Mouse (Mus musculus) kidney, adult 2 months (tissue): ENCODE data around the gene Cmtm6. TPM values are rescaled to one million over a fixed set of nuclear protein-coding genes. Genes with fewer than 3 reads are reported as not detected.

Experiments
- DNase-seq: peaks from one replicate; pipeline ENCODE4 v3.0.0; 2021
- H3K27ac ChIP-seq: fragments of 200-500 bp; 2 replicates; pipeline ENCODE4 v1.5.1; 2012; ENCODE audit warnings: low read depth, low read length, control low read depth, inconsistent platforms; ENCODE audit not compliant: insufficient read depth
- H3K27me3 ChIP-seq: fragments of 200-500 bp; replicated peaks from 2 replicates; pipeline ENCODE4 v1.6.1; 2012; ENCODE audit warnings: mild to moderate bottlenecking, moderate library complexity, low read length, inconsistent platforms; ENCODE audit not compliant: control insufficient read depth, insufficient read depth
- H3K36me3 ChIP-seq: fragments of 200-500 bp; 2 replicates; pipeline ENCODE4 v1.6.1; 2012; ENCODE audit warnings: mild to moderate bottlenecking, moderate library complexity, low read length, inconsistent platforms; ENCODE audit not compliant: control insufficient read depth, insufficient read depth
- H3K4me1 ChIP-seq: fragments of 200-500 bp; 2 replicates; pipeline ENCODE4 v1.6.1; 2011; ENCODE audit warnings: low read length; ENCODE audit not compliant: control insufficient read depth, insufficient read depth
- H3K4me3 ChIP-seq: fragments of 200-500 bp; 2 replicates; pipeline ENCODE4 v1.5.1; 2011; ENCODE audit warnings: mild to moderate bottlenecking, low read depth, low read length, control low read depth; ENCODE audit not compliant: insufficient read depth
- CTCF ChIP-seq: fragments of 200-500 bp; conservative IDR thresholded peaks from 2 replicates; pipeline ENCODE4 v1.5.1; 2011; ENCODE audit warnings: low read depth, mild to moderate bottlenecking, control low read depth, low read length, moderate library complexity, mixed read lengths; ENCODE audit not compliant: insufficient read depth, insufficient read length
- POLR2A ChIP-seq: fragments of 200-500 bp; IDR thresholded peaks from one replicate; pipeline ENCODE4 v1.6.1; 2011; ENCODE audit warnings: low read depth, low read length, control low read depth
- WGBS: fragments of 180-500 bp; shearing (Covaris S2); methylation state at CpG from one replicate; pipeline ENCODE4 v1.1.7; 2018; 5-methylcytosine and 5-hydroxymethylcytosine counted together
- polyA plus RNA-seq: library from polyadenylated mRNA; depleted of rRNA; stranded (reverse); fragments of >200 nt; gene quantifications from 2 replicates; pipeline ENCODE4 v1.2.3, GENCODE M21; 2012

The Cmtm6 gene
- polyA plus RNA-seq, 1 experiment = 70.5 TPM

DNA sequence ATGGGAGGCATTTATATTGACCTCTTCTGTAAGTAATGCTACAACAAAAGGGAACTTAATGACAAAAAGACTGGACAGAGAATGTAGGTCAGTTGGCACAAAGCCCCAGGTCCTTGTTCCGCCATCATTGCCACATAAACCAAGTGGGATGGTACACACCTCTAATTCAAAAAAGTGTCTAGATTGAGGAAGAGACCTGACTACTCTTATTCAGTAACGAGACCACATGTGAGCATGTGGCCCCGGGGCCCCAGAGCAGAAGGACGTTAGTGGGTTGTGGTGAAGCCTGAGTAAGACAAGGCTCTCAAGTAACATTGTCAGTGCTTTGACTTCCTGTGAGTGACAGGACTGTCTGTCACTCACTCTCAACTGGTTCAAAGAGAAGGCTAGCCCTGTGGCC is 39.3 kb downstream of the Cmtm6 start:
- Histone ChIP-seq H3K36me3 (no peaks in the 10 kb centered on the region), H3K4me3 (no peak overlapping the region), H3K27me3 (no peaks in the 10 kb centered on the region), H3K4me1 (no peaks in the 10 kb centered on the region), H3K27ac (no peak overlapping the region)
- TF ChIP-seq CTCF (no peak), POLR2A (no peak)
- 95% methylated on average over 4 of the region's 4 CpGs for WGBS
- DNase-seq = no peak

DNA sequence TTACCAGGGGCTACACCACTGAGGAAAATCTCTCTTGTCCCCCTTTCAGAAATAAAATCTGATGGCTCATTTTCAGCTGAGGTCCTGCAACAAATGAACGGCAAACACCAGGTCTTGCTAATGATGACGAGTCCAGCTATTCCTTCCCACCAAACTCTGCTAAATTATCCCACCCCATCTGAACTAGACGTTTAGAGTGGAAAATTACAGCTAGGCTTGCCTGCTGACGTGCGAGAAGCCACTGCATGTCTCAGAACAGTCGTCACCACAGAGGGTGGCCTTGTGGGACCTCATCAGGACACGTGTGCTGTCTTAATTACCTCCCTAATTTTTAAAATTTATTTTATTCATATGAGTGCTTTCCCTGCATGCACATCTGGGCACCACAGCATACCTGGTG is 40.6 kb downstream of the Cmtm6 start:
- 75% methylated on average over 7 of the region's 7 CpGs for WGBS
- no peaks in the 10 kb centered on the region for H3K36me3 ChIP-seq
- H3K4me1 ChIP-seq = no peaks in the 10 kb centered on the region
- no peaks in the 10 kb centered on the region for H3K27me3 ChIP-seq
- H3K4me3 ChIP-seq = no peak overlapping the region
- TF ChIP-seq CTCF (no peak), POLR2A (no peak)
- no peak for DNase-seq
- H3K27ac ChIP-seq = no peak overlapping the region

DNA sequence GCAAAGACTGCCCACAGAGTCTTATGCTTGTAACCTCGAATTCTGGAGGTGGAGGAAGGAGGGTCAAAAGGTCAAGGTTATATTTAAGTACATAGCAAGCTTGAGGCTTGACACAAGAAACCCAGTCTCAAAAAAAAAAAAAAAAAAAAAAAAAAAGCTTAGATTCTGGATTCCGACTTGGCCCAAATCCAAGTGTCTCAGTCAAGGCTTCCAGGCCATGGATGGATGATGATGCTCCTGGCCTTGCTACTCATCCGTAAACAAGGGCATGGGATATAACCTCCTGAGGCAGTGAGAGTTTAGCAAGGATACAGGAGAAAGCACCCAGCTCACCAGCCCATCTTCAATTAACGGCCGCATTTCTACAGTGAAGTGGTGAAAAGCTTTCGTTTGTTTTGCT is 43.7 kb downstream of the Cmtm6 start:
- H3K27me3 ChIP-seq = no peaks in the 10 kb centered on the region
- 60% methylated on average over 6 of the region's 6 CpGs for WGBS
- 0 out of 2 replicates have a peak, but pooled peaks cover 3% of the 10 kb centered on the region for H3K4me1 ChIP-seq
- TF ChIP-seq POLR2A (no peak), CTCF (no peak)
- no peak overlapping the region for H3K27ac ChIP-seq
- H3K4me3 ChIP-seq = no peak overlapping the region
- H3K36me3 ChIP-seq = no peaks in the 10 kb centered on the region
- DNase-seq = no peak

DNA sequence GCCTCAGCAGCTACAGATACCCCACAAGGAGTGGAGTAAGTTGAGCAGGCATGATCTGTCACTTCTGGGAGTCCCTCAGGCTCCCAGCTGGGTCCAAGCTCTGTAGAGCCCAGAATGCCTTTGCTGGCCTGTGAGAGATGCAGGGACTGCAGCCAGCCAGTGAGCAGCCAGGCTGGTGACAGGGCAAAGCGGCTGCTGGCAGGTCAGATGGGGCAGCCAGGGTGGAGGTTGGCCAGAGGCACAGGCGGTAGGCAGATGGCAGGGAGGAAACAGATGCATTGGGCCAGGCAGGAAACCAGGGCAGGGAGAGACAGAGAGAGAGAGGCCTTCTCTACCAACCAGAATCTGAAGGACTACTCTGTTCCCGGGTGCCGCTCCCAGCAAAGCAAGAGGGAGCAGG is 44.4 kb downstream of the Cmtm6 start:
- Histone ChIP-seq H3K4me1 (0 out of 2 replicates have a peak, but pooled peaks cover 3% of the 10 kb centered on the region), H3K27me3 (no peaks in the 10 kb centered on the region), H3K27ac (no peak overlapping the region), H3K4me3 (no peak overlapping the region), H3K36me3 (no peaks in the 10 kb centered on the region)
- no peak for DNase-seq
- TF ChIP-seq CTCF (no peak), POLR2A (no peak)
- 60% methylated on average over 4 of the region's 4 CpGs for WGBS

DNA sequence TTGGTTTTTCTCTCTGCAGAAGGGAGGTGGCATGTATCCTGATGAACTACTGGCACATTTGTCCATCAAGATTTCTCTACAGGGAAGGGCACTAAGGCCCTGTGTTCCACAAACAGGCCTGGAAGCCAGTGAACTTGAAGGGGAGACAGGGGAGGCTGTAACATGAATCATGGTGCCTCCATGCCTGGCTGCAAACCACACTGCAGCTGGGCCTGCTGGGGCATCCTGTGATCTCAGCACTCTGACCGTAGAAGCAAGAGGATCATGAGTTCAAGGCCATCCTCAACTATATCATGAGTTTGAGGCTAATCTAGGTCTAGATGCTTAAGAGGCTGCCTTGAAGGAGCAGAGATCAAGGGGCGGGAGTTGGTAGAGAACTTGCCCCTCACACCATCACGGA is 45.4 kb downstream of the Cmtm6 start:
- TF ChIP-seq CTCF = no peak
- H3K27me3 ChIP-seq = no peaks in the 10 kb centered on the region
- no peak overlapping the region for H3K4me3 ChIP-seq
- no peak for DNase-seq
- H3K4me1 ChIP-seq = 0 out of 2 replicates have a peak, but pooled peaks cover 3% of the 10 kb centered on the region
- H3K36me3 ChIP-seq = no peaks in the 10 kb centered on the region
- no peak overlapping the region for H3K27ac ChIP-seq
- 93% methylated on average over 3 of the region's 3 CpGs for WGBS

DNA sequence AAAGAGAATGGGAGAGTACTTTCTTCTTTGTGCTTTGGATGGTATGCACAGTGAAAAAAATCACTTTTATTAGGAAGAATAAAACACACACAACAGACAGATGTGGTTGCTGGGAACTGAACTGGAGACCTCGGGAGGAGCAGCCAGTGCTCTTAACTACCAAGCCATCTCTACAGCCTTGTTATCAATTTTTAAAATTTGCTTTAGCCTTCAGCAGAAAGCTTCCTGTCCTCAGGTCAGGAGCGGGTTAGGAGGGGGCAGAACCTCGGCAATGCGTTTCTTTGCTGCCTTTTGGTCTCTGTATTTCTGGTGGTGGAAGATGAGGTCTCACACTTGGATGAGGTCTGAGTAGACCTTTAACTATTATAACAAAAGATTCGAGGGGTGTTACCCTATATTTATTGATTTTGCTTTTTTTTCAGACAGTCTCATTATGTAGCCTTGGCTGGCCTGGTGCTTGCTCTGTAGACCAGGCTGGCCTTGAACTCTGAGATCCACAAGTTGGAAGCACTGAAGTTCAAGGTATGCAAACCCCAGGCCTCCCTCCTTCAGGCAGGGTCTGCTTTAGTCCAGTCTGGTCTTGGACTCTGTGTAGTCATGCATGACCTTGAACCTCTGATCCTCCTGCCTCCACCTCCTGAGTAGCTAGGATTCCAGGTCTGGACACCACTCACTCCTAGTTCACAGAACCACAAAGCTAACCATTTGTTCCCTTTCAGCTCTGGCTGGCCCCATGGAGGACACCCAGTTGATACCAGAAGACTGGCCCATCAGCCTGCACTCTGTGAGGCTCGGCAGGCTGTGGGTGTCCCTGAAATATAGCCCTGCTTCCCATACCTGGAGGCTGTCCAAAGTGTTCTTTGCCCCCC is 46.5 kb downstream of the Cmtm6 start:
- H3K4me1 ChIP-seq = 0 out of 2 replicates have a peak, but pooled peaks cover 3% of the 10 kb centered on the region
- TF ChIP-seq CTCF (no peak), POLR2A (no peak)
- DNase-seq = no peak
- H3K36me3 ChIP-seq = no peaks in the 10 kb centered on the region
- H3K27ac ChIP-seq = no peak overlapping the region
- 68% methylated on average over 6 of the region's 6 CpGs for WGBS
- H3K4me3 ChIP-seq = no peak overlapping the region
- H3K27me3 ChIP-seq = no peaks in the 10 kb centered on the region

DNA sequence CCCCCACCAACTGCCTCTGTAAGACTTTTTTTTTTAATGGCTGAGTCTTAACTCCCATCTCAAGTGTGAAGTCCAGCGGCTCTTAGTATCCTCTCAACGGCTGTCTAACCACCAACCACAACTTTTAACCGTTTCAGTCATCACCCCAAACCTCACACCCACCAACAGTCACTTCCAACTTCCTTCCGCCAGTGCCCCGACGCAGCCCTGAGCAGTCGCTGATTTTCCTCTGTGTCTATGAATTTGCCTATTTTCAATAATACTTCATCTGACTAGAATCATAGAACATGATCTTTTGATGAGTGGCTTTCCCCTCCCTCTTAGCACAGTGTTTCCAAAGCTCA is 47.1 kb downstream of the Cmtm6 start:
- 67% methylated on average over 7 of the region's 7 CpGs for WGBS
- H3K4me1 ChIP-seq = 0 out of 2 replicates have a peak, but pooled peaks cover 3% of the 10 kb centered on the region
- H3K27ac ChIP-seq = no peak overlapping the region
- no peaks in the 10 kb centered on the region for H3K27me3 ChIP-seq
- TF ChIP-seq POLR2A (no peak), CTCF (no peak)
- H3K36me3 ChIP-seq = no peaks in the 10 kb centered on the region
- DNase-seq = no peak
- no peak overlapping the region for H3K4me3 ChIP-seq

DNA sequence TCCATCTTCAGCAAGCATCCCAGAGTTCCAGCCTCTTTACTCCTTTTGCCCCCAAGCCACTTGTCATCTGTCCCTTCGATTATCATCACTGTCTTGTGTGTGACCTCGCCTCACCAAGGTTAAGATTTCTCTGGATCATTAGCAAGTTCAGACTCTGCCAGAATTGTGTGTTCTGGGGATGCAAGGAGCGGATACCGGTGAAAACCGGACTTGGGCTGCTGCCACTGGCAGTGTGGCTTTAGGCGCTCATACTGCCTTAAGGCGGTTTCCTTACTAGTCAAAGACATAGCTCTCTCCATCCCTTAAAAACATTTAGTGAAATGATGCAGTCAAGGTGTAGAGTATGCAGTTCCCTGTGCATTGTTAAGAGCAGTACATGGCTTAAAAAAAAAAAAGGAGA is 48.0 kb downstream of the Cmtm6 start:
- 75% methylated on average over 7 of the region's 7 CpGs for WGBS
- no peaks in the 10 kb centered on the region for H3K27me3 ChIP-seq
- no peaks in the 10 kb centered on the region for H3K36me3 ChIP-seq
- no peak overlapping the region for H3K27ac ChIP-seq
- H3K4me3 ChIP-seq = no peak overlapping the region
- DNase-seq = no peak
- H3K4me1 ChIP-seq = 0 out of 2 replicates have a peak, but pooled peaks cover 3% of the 10 kb centered on the region
- TF ChIP-seq POLR2A (no peak), CTCF (no peak)
